Mouse (Mus musculus) MEL (cell line): ENCODE results near the gene Afm. TPM values are rescaled to one million over a fixed set of nuclear protein-coding genes. Genes with fewer than 3 reads are reported as not detected.

ENCODE experiments used
- DNase-seq: peaks from one replicate; pipeline ENCODE4 v3.0.0; 2011; ENCODE audit warnings: low read depth, low spot score
- H3K27ac ChIP-seq: 2 replicates; pipeline ENCODE4 v1.5.1; 2012; ENCODE audit warnings: low read depth, mild to moderate bottlenecking, control low read depth, low read length, moderate library complexity; ENCODE audit not compliant: control insufficient read depth
- H3K27me3 ChIP-seq, 2 experiments: fragments of 150-350 bp in 1 of 2; sonication (generic) in 1 of 2; 2 replicates each; pipeline ENCODE4 v1.6.1; 2012; ENCODE audit warnings: low read length in 2 of 2, mild to moderate bottlenecking in 2 of 2, improper control_type of control experiment in 1 of 2, moderate library complexity in 1 of 2; ENCODE audit not compliant: insufficient read depth in 2 of 2, control insufficient read depth in 1 of 2
- H3K36me3 ChIP-seq, 2 experiments: 2 replicates each; pipeline ENCODE4 v1.6.1; 2012 to 2014; ENCODE audit warnings: low read length in 2 of 2, improper control_type of control experiment in 1 of 2, inconsistent platforms in 1 of 2, mild to moderate bottlenecking in 1 of 2; ENCODE audit not compliant: insufficient read depth in 2 of 2, control insufficient read depth in 1 of 2
- H3K4me1 ChIP-seq, 2 experiments: fragments of 150-350 bp in 1 of 2; sonication (generic) in 1 of 2; 2 replicates each; pipeline ENCODE4 v1.6.1; 2012; ENCODE audit warnings: low read length in 2 of 2, improper control_type of control experiment in 1 of 2, mild to moderate bottlenecking in 1 of 2; ENCODE audit not compliant: insufficient read depth in 2 of 2, control insufficient read depth in 1 of 2
- H3K4me3 ChIP-seq, 2 experiments: fragments of 150-350 bp in 1 of 2; sonication (generic) in 1 of 2; 2 replicates each; pipeline ENCODE4 v1.5.1; 2012; ENCODE audit warnings: low read depth in 2 of 2, low read length in 2 of 2, mild to moderate bottlenecking in 2 of 2, moderate library complexity in 2 of 2, control low read depth in 1 of 2, improper control_type of control experiment in 1 of 2; ENCODE audit not compliant: control insufficient read depth in 1 of 2, insufficient read depth in 1 of 2
- H3K79me2 ChIP-seq: 2 replicates; pipeline ENCODE4 v1.6.1; 2012; ENCODE audit warnings: mild to moderate bottlenecking, low read length, moderate library complexity; ENCODE audit not compliant: control insufficient read depth, poor library complexity, insufficient read depth
- H3K9ac ChIP-seq: 2 replicates; pipeline ENCODE4 v1.6.1; 2012; ENCODE audit warnings: low read depth, mild to moderate bottlenecking, control low read depth, low read length, moderate library complexity; ENCODE audit not compliant: control insufficient read depth, poor library complexity, severe bottlenecking
- H3K9me3 ChIP-seq: fragments of 150-350 bp; sonication (generic); replicated peaks from 2 replicates; pipeline ENCODE4 v1.6.1; 2012; ENCODE audit warnings: mild to moderate bottlenecking, low read length, improper control_type of control experiment, moderate library complexity; ENCODE audit not compliant: insufficient read depth
- CHD1 ChIP-seq: IDR thresholded peaks from 2 replicates; pipeline ENCODE4 v1.6.1; 2012; ENCODE audit warnings: low read depth, mild to moderate bottlenecking, inconsistent platforms, low read length, improper control_type of control experiment
- HCFC1 ChIP-seq: IDR thresholded peaks from 2 replicates; pipeline ENCODE4 v1.6.1; 2012; ENCODE audit warnings: low read depth, mild to moderate bottlenecking, inconsistent platforms, low read length, improper control_type of control experiment, moderate library complexity
- JUND ChIP-seq: IDR thresholded peaks from 2 replicates; pipeline ENCODE4 v1.6.1; 2011; ENCODE audit warnings: low read depth, mild to moderate bottlenecking, improper control_type of control experiment, low read length
- MAZ ChIP-seq: IDR thresholded peaks from 2 replicates; pipeline ENCODE4 v1.6.1; 2012; ENCODE audit warnings: low read depth, mild to moderate bottlenecking, inconsistent platforms, low read length, improper control_type of control experiment
- NELFE ChIP-seq: IDR thresholded peaks from 2 replicates; pipeline ENCODE4 v1.6.1; 2011; ENCODE audit warnings: low read depth, low read length, improper control_type of control experiment
- POLR2A ChIP-seq, 2 experiments: IDR thresholded peaks; 2 replicates each; pipeline ENCODE4 v1.6.1; 2011 to 2012; ENCODE audit warnings: low read length in 2 of 2, mild to moderate bottlenecking in 2 of 2, control low read depth in 1 of 2, improper control_type of control experiment in 1 of 2, low read depth in 1 of 2, moderate library complexity in 1 of 2; ENCODE audit not compliant: control insufficient read depth in 1 of 2, insufficient read depth in 1 of 2, poor library complexity in 1 of 2
- RAD21 ChIP-seq: IDR thresholded peaks from 2 replicates; pipeline ENCODE4 v1.6.1; 2011; ENCODE audit warnings: mild to moderate bottlenecking, low read depth, low read length, improper control_type of control experiment
- TBP ChIP-seq: IDR thresholded peaks from 2 replicates; pipeline ENCODE4 v1.8.0; 2011; ENCODE audit warnings: low read depth, low read length, improper control_type of control experiment
- polyA plus RNA-seq, 2 experiments: library from polyadenylated mRNA; stranded (reverse) in 1 of 2; unstranded in 1 of 2; fragments of >175 nt in 1 of 2; fragments of >200 nt in 1 of 2; gene quantifications; 2 replicates each; pipeline versions ENCODE4 v1.2.1 to v1.2.4; 2012; ENCODE audit warnings: low replicate concordance in 2 of 2, low read depth in 1 of 2; ENCODE audit not compliant: insufficient read length in 2 of 2, insufficient read depth in 1 of 2, missing spikeins in 1 of 2
- total RNA-seq: library from RNA; depleted of rRNA; stranded (reverse); fragments of 300-350 nt; gene quantifications from 2 replicates; pipeline ENCODE4 v1.2.3, GENCODE M21; 2012

Gene Afm
- total and polyA plus RNA-seq, 3 experiments: not detected

DNA sequence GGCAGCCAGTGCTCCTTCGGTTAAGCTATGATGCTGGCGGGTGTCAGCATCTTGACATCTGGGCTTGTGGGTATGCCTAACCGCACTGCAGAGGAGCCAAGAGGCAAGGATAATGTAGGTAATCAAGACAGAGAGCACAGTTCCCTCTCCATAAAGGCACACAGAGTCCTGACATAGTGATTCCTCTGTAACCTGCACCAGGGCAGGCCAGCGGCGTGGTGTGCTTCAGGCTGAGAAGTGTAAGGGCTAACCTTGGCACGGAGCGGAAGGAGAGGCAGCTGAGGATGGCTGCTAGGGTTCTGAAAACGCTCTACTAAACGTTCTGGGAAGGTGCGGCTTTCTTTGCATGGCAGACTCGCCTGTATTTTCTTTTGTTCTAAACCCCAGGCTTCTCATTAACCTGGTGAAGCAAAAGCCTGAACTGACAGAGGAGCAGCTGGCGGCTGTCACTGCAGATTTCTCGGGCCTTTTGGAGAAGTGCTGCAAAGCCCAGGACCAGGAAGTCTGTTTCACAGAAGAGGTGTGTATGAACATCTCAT lies 11.3 kb upstream of the Afm start:
- Histone ChIP-seq H3K9ac (no peak overlapping the region), H3K4me3 (no peak overlapping the region), H3K4me1 (no peaks in the 10 kb centered on the region), H3K36me3 (no peaks in the 10 kb centered on the region), H3K27me3 (peaks cover 0 to under 1% of the 10 kb centered on the region in 2 experiments; a peak in 3 of 4 replicates), H3K27ac (no peak overlapping the region), H3K79me2 (no peaks in the 10 kb centered on the region), H3K9me3 (no peaks in the 10 kb centered on the region)
- no peak for TF ChIP-seq RAD21
- DNase-seq: no peak

DNA sequence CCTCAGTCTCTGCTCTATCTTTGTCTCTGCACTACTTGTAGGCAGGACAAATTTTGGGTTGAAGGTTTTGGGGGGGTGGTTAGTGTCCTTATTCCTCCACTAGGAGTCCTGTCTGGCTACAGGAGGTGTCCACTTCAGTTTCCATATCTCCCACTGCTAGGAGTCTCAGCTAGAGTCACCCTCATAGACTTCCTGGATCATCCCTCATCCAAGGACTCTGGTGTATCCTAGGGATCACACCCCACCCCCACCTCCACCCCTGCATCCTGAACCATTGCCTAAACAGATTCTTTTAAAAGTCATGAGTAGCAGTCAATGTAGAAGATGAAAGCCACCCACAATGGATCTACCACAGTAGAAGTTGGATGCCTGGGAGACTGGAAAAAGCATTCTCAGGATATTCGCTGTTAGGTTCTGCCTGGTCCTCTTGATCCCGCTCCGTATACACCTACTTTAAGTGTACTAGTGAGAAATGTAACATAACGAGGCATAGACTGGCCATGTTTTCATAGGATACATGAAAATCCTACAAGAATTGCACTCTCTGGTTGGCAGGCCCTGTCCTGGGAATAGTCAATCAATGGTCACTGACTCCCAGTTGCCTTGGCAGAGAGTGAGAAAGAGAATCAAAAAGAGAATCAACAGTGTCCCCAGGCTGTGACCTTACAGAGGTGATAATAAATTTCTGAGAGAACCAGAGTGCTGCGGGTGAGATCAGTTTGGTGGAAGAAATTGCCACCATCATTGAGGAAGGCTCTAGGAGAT lies 8.7 kb upstream of the Afm start:
- no peak for DNase-seq
- no peak for TF ChIP-seq TBP
- TF ChIP-seq POLR2A (IDR thresholded peaks at IDR 0.05; ENCODE audit: control insufficient read depth in 1 of 2, insufficient read depth in 1 of 2, low read depth in 1 of 2, low read length in 2 of 2, poor library complexity in 1 of 2): no peak
- no peaks in the 10 kb centered on the region for H3K36me3 ChIP-seq
- no peak overlapping the region for H3K27ac ChIP-seq
- H3K27me3 ChIP-seq: peaks cover 0 to 6% of the 10 kb centered on the region in 2 experiments
- H3K9me3 ChIP-seq: no peaks in the 10 kb centered on the region
- H3K9ac ChIP-seq: no peak overlapping the region
- H3K79me2 ChIP-seq: no peaks in the 10 kb centered on the region
- H3K4me3 ChIP-seq: no peak overlapping the region
- H3K4me1 ChIP-seq: no peaks in the 10 kb centered on the region

DNA sequence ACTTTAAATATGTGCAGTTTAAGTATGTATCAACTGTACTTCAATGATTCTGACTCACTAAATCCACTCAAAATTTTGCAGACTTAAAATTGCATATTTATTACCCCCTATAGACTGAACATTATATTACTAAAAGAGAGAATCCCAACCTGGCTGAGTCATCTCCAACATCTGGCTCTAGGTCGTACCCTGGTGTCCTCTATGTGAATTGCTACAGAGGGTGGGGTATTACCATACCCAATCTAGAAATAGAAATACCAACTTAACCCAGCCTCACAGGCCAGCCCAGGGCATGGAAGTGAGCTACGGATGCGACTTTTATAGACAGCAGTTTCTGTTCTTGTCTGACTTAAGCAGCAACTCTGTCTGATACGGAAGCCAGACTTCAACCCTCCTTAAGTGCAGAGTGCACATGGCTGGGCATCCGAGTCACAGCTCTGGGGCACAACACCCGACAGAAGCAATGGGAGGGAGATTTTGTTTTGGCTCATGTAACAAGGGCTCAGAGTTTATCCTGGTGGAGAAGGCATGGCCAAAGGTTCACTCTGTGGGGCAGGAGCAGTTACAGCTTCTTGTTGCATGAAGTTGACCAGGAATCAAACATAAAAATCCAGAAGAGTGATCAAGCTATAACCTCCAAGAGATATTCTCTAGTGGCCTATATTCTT lies 6.3 kb upstream of the Afm start:
- H3K9ac ChIP-seq: no peak overlapping the region
- H3K9me3 ChIP-seq: no peaks in the 10 kb centered on the region
- no peaks in the 10 kb centered on the region for H3K36me3 ChIP-seq
- no peak for DNase-seq
- peaks cover 0 to 10% of the 10 kb centered on the region in 2 experiments for H3K27me3 ChIP-seq
- no peak for TF ChIP-seq MAZ
- no peak for TF ChIP-seq JUND
- TF ChIP-seq NELFE: no peak
- no peak for TF ChIP-seq CHD1
- no peak for TF ChIP-seq HCFC1
- no peak overlapping the region for H3K27ac ChIP-seq
- no peak overlapping the region for H3K4me3 ChIP-seq
- no peaks in the 10 kb centered on the region for H3K4me1 ChIP-seq
- H3K79me2 ChIP-seq: no peaks in the 10 kb centered on the region
